Mouse (Mus musculus) erythroblast, adult 5-6 weeks (primary cell): ENCODE results near the gene Tdp2. TPM values are rescaled to one million over a fixed set of nuclear protein-coding genes. Genes with fewer than 3 reads are reported as not detected.
A peak's percentile ranks its signal among the peaks of the same experiment; 100 is the strongest.
"Not testable (repeated sequence)": the region's sequence is repeated elsewhere in the genome, so short reads cannot be mapped to it uniquely, and the experiment has no call there.

ENCODE experiments used
- ATAC-seq: replicated peaks from 2 replicates; pipeline ENCODE4 v1.8.0; 2016; ENCODE audit warnings: moderate number of reproducible peaks, mild to moderate bottlenecking, moderate TSS enrichment, inconsistent platforms; ENCODE audit not compliant: poor library complexity, low FRiP score, severe bottlenecking
- total RNA-seq, 2 experiments: library from RNA; stranded (forward) in 1 of 2; stranded (reverse) in 1 of 2; fragments of 150-400 nt in 1 of 2; fragments of 200-764, 138-1000 nt in 1 of 2; gene quantifications; 2 replicates each; pipeline versions ENCODE4 v1.2.3 to v1.2.4; 2015 to 2017; ENCODE audit warnings: low replicate concordance in 2 of 2

Gene Tdp2
- total RNA-seq, 2 experiments from 2014 or later, result 16.3 to 25.7 TPM

GRCm38 (mm10) chr13:24822663-24823343 is 8.7 kb upstream of the Tdp2 start:
- no peak for ATAC-seq

GRCm38 (mm10) chr13:24824647-24825046 is 6.8 kb upstream of the Tdp2 start:
- ATAC-seq, result no peak

DNA sequence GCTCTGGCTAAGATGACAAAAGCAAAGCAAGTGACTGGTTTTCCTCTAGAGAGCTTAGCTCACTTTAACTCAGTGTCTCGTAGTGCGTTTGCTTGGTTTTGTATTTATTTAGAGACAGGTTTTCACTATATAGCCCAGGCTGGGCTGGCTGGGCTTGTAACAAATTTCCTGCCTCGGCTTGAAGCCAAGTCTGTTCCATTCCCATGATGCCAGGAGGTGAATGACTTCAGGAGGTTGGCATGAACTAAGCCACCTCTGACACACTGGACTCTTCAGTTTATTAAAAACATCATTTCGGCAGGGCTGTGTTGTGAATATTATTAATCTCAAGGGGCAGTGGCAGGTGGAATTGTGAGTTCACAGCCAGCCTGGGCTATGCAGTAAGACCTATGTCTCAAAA is 5.9 kb upstream of the Tdp2 start:
- no peak for ATAC-seq

- no peak for ATAC-seq
Observed at GRCm38 (mm10) chr13:24826116-24826515, 5.4 kb upstream of the Tdp2 start.

GRCm38 (mm10) chr13:24830756-24831352 is 625 bp upstream of the Tdp2 start:
- peak; percentile 51 for ATAC-seq

DNA sequence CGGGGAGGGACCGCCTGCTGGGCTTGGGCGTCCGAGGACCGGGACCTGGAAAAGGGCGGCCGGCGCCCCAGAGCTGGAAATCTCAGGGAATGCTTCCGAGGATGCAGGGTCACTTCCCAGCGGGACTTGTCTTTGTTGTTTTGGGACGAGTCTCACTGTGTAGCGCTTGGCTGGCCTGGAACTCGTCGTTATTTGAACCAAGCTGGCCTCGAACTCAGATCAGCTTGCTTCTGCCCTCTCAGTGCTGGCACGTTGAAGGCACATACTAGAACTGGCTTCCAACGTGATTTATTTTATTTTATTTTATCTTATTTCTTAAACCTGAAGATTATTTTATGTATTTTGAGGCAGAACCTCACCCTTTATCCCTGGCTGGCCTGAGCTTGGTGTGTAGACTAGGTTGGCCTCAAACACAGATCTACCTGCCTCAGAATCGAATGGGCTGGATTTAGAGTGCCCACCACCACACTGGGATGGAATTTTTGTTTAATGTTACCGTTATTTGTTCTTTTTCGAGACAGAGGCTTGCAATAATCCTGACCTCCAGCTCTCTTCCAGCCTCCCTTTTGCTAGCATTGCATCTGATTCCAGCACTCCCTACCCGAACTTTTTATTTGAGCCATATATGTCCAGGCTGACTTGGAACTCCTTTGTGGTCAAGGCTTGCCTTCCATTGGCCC is 792 bp downstream of the Tdp2 start:
- 0 out of 2 replicates have a peak, but pooled peaks have one; percentile 12 for ATAC-seq

GRCm38 (mm10) chr13:24832811-24833155 is 1.3 kb downstream of the Tdp2 start:
- no peak for ATAC-seq

DNA sequence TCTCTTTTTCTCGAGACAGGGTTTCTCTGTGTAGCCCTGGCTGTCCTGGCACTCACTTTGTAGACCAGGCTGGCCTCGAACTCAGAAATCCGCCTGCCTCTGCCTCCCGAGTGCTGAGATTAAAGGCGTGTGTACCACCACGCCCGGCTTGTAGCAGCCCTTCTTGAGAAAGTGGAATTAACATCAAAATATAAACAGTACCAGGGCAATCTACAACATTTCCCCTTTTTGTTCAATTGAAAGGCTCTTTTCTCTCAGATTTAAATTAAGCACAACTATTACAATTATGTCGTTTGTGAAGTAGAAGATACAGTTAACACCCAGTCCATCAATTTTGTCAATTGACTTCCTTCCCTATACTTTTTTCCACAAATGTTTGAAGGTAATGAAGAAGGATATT is 6.3 kb downstream of the Tdp2 start:
- not testable (repeated sequence) for ATAC-seq

DNA sequence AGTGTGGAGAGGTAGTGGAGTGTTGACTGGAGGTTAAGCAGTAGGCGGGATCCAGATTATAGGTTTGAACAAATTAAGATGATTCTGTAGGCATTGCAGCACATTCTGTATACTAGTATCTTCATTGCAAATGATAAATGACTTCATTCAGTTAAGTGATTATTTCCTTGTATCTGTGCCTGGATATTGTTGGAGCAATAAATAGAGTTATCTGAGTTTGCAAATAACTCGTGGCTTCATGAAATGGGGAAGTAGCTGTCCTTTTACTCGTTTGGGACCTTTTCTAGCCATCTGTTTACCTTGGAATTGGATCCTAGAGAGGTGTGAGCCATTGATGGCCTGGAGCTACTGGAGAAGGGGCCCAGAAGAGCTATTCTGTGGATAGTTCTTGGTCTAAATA is 8.4 kb downstream of the Tdp2 start:
- ATAC-seq, result no peak

- ATAC-seq, result no peak
Observed at GRCm38 (mm10) chr13:24841702-24842101, 10.2 kb downstream of the Tdp2 start.

GRCm38 (mm10) chr13:24844983-24845955 is 13.8 kb downstream of the Tdp2 start, which contains the start of gene D130043K22Rik:
Gene D130043K22Rik, plus strand, starts transcription at chr13:24845135.
- ATAC-seq, result peak; percentile 79

GRCm38 (mm10) chr13:24849318-24849717 is 17.8 kb downstream of the Tdp2 start:
- no peak for ATAC-seq

DNA sequence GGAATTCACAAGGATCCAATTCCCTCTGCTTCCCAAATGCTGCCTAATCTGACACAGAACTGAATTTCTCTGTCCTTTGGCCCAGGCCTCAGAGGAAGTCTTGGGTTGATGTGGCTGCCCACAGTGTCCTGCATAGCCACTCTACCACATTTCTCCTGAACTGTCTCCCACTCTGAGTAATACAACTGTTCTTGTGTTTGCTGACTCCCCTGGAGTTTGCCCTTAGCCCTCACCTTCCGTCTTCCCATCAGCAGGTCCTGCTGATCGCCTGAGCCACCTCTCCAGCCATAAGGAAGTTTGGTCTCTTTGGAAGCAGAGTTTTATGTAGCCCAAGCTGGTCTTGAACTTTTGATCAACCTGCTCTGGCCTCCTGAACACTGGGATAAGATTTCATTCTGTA is 20.5 kb downstream of the Tdp2 start:
- ATAC-seq, result no peak

GRCm38 (mm10) chr13:24852570-24852969 is 21.1 kb downstream of the Tdp2 start:
- no peak for ATAC-seq

DNA sequence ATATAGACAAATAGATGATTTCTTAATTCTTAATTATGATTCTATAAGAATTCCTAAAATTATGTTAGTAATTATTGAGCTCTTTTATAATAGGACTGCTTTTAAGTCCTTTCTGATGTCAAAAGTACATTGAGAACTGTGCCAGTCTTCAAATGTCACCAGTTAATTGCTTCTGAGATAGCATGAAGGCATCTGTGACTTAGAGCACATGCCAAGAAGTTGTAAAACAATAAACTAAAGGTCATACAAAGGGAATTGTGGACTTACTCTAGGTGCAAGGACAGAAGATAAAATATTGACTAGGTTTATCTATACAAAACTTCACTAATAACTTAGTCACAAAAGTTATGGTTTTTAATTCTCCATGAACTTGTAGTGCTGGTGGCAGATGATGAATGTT is 27.6 kb downstream of the Tdp2 start:
- ATAC-seq, result no peak

GRCm38 (mm10) chr13:24861084-24861483 is 29.6 kb downstream of the Tdp2 start:
- no peak for ATAC-seq

DNA sequence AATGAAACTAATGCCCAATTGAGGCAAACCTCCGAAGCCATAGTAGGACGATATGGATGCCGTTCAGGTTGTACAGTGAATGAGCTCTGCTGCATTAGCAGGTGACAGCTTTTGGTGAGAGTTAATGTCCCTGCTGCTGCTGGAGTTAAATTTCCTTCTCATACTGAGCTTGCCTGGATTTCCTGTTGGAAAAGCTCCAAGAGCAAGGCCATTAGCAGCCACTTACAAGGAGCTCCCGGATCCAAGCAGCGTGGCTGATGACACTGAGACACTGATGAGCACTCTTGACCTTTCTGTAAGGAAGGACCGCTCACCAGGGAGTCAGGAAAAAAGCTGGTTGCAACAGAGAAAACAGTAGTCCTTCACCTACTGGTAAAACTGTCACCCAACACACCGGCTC is 30.5 kb downstream of the Tdp2 start:
- no peak for ATAC-seq

- peak; percentile 72 for ATAC-seq
Observed at GRCm38 (mm10) chr13:24862520-24862919, 31.0 kb downstream of the Tdp2 start.

GRCm38 (mm10) chr13:24866430-24867402 is 35.2 kb downstream of the Tdp2 start:
- no peak for ATAC-seq
